Mouse (Mus musculus): ENCODE results near the gene Fgfr2.
A peak's percentile ranks its signal among the peaks of the same experiment; 100 is the strongest.

Gene Fgfr2

DNA sequence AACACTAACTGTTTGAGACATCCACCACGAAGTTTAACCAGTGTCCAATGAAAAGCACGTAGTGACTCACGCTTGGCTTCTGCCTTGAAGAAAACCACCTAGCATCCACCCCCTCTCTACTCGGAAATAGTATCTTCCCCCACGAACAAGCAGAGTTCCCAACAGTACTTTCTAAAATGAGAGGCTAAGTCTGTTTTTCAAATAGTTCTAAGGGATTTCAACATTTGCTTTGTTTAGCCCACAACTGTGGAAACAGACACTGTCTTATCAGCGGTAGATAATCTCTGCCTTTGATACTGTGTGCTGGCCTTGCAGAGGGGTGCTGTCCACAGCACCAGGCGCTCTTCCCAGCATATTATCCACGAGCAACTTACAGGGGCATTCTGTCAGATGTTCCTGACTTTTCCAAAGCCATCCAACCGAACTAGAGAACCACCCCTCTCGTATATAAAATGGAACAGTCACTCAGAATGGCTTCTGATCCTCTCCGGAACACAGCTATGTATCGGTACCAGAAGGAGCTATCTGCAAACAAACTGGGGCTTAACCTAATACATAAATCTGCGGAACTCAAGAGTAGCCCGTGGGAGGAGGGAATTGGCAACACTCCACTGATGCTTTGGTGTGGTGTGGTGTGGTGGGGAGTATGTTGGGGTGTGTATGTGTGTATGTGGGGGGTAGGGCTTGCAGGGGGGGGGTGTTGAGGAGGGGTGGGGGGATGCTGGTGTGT lies 110.3 kb downstream of the Fgfr2 start:
- no peak for DNase-seq (ENCODE audit: extremely low read depth, insufficient read length, low spot score)

DNA sequence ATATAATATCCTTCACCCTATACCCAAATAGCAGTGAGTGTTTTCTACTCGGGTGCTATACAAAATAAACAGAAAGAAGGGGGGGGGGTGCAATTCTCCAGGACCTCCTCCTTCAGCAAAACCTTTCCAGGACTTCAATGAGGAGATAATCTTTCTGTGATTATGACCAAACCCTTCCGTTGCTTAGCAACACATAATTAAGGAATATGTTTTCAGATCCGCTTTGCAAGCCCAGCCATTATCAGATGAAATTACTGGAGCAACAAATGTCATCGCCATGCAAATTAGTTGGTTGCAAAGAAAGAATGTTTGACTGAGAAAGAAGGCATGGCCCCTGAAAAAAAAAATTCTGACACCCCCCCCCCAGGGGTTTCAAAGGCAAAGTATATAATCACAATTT lies 111.5 kb downstream of the Fgfr2 start:
- DNase-seq (ENCODE audit: extremely low read depth, insufficient read length, low spot score): no peak

DNA sequence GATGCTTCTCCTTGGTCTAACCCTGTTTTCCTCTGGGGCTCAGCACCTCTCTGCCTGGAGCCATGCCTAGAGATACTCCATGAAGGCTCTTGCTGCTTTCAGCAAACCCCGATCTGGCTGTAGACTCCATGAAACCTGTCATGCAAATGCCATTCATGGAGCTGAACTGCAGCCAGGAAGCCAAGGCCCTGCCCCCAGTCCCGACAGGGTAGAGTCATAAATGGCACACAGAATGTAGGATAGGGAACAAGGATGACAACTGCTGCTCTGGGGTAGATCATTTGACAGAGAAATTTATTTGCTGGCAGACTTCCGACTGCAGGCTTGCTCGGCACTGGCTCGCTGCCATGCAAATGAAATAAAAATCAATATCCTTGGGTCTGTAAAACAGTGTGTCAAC lies 112.0 kb downstream of the Fgfr2 start:
- no peak for DNase-seq (ENCODE audit: extremely low read depth, insufficient read length, low spot score)

DNA sequence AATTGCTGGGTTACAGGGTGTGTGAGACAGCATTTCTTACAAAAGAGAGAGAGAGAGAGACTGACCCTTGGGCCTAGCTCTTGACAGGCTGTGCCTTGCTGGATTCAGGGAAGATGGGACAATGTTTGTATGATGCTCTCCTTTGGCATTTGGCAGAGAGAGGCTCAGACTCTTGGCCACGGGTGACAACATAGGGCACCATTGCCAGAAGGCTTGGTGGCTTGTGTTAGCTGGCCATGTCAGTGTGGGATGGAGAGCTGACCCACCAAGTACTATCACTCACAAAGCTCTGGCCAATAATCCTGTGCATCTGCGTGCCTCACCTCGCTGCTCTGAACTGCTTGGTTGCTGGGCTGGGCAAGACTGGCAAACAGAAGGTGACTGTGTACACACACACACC lies 112.7 kb downstream of the Fgfr2 start:
- DNase-seq (ENCODE audit: extremely low read depth, insufficient read length, low spot score): no peak

DNA sequence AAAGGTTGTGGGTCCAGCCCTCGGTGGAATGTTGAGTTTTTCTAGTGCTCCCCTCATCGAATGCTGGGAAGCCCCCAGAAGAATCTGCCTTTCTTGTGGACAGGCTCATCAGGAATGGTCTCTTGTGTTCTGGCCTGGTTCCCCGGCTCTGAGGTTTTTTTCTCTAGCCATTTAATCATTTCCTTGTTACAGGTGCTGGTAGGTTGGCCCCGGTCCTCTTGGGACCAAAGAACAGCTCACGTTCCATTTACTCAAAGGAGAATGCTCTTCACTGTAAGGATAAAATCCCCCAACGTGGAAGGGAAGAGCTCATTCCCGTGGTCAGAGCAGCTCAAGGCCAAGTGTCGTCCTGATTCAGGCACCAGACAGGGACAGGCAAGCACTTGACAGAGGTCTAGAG lies 113.5 kb downstream of the Fgfr2 start:
- no peak for DNase-seq (ENCODE audit: extremely low read depth, insufficient read length, low spot score)

DNA sequence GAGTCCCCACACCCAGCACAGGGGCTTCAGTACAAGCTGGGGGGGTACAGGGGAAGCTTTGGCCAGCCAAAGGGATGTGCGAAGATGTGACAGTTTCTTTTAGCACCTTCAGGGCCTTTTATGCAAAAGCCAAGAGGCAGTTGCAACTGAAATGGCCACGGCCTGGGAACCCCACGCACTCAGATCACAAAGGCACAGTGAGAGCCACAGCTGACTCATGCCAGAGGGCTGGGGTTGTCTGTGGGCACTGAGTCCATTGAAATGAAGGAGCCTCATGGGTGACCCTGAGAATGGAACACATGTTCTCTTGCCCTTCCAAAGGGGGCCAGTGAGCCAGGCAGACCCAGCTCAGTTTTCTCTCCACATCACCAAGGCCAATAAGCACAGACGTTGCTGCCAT lies 114.5 kb downstream of the Fgfr2 start:
- no peak for DNase-seq (ENCODE audit: extremely low read depth, insufficient read length, low spot score)

DNA sequence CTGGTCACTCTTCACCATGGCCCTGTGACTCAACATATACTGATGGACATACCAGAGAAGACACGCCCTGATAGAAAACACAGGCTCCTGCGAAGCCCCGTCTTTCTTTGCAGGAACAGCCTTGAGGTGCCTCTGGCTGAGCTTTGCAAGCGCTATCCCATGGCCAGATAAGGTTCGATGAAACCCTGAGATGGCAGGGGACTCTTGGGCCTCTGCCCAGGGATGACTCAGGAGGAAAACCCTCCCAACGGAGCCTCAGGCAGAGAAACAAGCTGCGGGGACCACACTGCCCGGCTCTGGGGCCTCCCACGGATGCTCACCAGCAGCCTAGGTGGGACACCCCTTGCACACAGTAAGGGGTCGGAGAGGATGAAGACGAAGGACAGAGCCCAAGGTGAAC lies 115.8 kb downstream of the Fgfr2 start:
- peak; percentile 58 for DNase-seq (ENCODE audit: extremely low read depth, insufficient read length, low spot score)

DNA sequence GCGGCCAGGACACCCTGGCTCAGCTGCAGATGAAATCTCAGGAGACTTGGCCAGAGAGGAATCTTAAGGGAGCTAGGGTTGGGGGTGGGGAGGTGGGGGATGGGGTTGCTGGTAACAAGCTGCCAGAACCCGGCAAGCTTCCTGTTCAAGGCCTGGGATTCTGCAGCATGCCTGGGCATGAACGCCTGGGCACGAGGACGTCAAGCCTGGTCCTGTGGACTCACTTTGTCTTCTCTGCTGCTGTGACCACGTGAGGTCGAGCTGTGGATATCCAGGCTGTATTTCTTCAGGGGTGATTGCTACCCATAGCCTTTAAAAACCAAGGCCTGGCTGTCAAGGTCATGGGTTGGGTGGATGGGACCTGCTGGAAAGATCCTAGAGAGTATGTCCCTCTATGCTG lies 117.4 kb downstream of the Fgfr2 start:
- DNase-seq (ENCODE audit: extremely low read depth, insufficient read length, low spot score): no peak

DNA sequence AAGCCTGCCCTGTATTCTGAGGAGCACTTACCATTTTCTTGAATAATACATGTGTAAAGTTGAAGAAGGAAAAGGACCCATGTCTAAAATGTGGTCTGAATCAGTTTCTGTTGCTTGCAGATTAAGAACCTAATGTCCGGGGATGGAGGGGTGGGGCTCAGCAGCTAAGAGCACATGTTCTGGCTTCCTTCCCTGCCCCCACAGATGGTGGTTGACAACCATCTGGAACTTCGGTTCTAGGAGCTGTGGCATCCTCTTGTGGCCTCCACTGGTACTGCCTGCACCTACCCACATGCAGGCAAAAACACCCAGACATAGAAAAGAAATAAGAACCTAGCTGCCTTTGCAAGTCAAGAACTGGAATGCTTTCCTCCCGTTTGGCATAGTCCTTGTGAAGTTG lies 119.7 kb downstream of the Fgfr2 start:
- peak; percentile 43 for DNase-seq (ENCODE audit: extremely low read depth, insufficient read length, low spot score)

DNA sequence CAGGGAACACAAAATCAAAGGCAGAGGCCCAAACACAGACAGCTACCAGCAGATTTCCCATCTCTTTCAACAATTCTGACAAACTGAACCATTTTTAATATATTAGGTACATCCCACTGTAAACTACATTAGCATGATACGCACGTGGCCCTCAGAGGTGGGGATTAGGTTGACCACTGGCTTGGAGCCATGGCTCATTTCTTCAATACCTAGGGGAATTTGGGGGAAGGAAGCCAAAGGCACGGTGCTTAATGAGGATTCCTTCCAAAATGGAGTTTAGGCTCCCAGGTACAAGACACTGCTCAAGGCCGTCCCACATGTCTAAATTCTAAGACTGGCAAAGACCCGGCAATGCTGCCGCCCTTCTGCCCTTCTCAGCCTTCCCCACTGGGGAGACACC lies 120.9 kb downstream of the Fgfr2 start:
- no peak for DNase-seq (ENCODE audit: extremely low read depth, insufficient read length, low spot score)

DNA sequence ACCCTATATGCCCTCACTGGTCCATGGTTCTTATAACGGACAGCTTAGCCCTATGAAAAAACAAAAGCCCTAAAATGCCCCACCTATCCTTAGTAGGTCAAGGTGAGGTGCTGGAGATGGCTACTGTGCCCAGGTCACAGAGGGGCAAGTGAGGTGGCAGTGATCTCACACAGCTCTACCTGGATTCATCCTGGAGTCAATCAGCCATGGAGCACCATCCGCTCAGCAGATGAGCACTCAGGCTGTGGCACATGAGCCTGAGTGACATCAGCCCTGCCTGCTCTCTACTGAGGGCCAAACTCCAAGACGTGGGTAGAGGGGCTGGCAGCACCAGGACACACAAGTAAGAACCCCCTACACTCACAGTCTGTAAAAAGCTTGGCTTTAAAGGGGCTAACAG lies 121.8 kb downstream of the Fgfr2 start:
- DNase-seq (ENCODE audit: extremely low read depth, insufficient read length, low spot score): no peak

DNA sequence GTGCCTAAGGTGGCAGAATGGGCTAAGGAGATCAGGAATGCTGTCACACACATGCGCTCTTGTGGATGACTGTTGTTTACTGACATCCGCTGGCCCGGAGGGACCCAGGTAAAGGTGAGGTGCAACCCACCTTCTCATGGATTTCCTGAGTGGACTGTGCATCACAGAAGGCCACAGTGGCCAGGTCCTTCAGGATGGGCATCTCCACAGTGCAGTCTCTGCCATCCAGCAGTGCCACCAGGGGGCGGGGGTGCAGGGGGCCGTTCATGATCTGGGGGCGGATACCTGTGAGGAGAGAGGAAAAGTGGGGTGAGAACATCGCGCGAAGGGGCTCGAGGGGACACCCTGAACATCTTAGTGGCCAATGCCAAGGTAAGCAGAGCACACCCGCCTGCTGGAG lies 124.1 kb downstream of the Fgfr2 start:
- DNase-seq (ENCODE audit: extremely low read depth, insufficient read length, low spot score): no peak

DNA sequence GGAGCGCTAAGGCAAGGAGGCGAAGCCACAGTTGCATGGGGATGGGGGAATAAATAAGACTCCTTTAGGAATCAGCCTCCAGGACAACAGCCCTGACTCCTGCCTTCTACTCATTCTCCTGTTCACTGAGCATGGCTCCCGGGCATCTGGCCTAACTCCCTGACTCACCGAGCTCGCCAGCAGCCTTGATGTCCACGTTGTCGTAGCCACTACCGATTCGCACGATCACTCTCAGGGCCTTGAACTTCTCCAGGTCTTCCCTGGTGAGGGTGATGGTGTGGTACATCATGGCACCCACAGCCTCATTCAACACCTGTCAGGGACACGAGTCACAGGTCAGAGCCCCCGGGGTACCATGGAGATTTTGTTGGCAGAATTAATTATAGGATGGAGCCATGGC lies 124.5 kb downstream of the Fgfr2 start:
- no peak for DNase-seq (ENCODE audit: extremely low read depth, insufficient read length, low spot score)

DNA sequence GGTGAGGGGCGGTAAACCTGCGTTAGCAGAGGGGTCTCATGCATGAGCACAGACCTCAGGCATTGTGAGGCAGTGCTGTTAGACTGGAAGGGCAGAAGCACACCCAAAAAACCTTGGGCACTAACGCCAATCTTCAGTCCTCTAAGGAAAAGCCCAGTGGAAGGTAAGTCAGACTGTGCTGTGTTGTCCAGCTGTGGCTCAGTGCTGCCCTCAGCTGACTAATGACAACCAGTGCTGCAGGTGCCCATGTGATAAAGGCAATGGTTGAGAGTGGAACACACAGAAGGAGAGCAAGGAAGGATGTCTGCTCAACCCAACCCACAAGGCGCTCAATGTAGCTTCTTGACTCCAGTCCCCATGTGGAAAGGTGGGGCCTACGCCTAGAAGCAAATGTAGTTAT lies 126.8 kb downstream of the Fgfr2 start:
- DNase-seq (ENCODE audit: extremely low read depth, insufficient read length, low spot score): no peak

DNA sequence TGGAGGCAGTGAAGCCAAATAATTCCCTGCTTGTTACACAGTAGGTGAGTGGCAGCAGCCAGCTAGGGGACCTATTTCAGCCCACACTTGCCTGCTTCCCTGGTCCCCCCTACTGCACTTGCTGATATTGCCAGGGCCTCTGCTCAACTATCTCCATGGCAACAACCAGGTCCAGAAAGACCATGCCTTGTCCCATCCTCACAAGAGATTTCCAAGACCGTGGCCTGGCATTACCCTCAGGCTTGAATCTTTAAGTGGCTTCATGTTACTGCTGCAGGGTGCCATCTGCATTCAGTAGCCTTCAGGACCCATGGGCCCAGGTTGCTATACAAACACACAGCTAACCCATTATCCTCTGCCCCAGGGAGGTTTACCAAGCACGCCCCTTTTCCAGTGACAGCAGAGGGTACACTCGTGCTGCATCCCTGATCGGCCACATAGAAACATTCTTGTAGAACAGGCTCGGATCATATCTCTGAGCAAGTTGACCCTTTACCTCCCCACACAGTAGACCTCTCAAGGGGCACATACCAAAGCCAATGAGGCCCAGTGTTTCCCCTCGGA lies 128.4 kb downstream of the Fgfr2 start:
- DNase-seq (ENCODE audit: extremely low read depth, insufficient read length, low spot score): no peak

DNA sequence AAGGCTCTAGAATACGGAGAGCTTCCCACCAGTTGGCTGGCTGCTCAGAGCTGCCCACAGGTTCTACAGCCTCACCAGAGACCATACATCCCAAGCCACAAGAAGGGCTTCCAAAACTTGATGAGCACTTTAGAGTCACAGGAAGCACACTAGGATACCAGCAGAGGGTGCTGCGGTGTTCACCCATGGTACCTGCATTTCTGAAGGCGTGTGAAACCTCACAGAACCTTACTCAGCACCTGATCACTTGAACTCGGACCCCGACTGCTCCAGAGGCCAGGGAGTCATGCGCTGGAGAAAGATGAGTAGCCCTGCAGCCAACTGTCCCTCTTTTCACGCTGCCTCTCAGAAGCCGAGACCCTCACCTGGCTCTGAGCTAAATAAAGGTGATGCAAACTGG lies 129.0 kb downstream of the Fgfr2 start:
- DNase-seq (ENCODE audit: extremely low read depth, insufficient read length, low spot score): no peak

DNA sequence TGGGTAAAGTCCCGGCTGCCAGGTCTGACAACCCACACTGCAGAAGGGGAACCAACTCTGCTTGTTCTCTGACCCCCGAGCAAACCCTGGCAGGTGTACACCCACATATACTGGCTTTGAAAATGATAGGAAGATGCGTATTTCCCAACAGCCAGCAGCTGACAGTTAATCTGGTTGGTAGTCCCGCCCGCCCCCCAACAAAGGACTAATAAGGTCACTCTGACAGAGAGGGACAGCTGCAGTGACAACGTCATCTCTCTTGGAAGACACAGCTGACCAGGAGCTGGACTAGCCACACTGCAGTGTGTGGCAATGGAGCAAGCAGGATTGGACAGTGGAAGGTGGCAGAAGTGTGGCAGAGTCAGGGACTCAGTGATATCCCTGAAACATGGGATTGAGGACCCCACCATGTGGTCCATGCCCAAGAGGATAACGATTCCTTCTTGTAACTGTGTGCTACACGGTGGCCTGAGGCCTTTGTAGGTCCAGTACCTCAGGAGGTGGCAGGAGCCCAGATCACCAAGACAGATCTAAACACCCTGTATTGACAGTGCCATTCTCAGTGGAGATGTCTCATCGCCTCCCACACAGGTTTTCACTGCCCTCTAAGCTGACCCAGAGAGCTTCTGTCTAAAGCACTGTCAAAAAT lies 130.1 kb downstream of the Fgfr2 start:
- DNase-seq (ENCODE audit: extremely low read depth, insufficient read length, low spot score): no peak

DNA sequence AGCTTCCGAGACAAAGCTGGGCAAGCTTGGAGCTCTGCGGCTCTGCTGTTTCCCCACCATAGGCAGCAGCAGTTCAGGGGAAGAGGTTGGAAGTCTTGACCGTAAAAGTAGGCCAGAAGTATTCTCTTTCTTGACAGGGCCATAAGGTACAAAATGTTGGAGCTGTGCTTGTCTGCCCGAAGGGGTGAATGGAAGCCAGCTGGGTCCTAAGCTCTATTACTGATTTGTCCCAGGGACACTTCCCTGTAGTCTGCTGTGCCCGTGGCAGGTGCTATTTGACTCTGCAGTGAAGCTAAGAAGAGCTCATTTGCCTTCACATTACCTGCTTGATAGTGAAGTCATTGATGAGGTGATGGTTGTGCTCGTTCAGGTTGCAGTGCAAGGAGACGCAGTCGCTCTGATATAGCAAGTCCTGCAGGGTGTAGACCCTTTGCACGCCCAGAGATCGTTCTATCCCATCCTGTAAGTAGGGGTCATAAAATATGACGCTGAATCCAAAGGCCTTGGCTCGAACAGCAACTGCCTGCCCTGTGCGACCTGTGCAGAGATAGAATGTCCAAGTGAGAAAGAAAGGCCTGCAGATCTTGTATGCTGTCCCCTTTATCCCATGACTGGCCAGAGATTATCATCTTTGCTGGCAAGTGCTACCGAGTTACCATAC lies 131.8 kb downstream of the Fgfr2 start:
- DNase-seq (ENCODE audit: extremely low read depth, insufficient read length, low spot score): no peak

DNA sequence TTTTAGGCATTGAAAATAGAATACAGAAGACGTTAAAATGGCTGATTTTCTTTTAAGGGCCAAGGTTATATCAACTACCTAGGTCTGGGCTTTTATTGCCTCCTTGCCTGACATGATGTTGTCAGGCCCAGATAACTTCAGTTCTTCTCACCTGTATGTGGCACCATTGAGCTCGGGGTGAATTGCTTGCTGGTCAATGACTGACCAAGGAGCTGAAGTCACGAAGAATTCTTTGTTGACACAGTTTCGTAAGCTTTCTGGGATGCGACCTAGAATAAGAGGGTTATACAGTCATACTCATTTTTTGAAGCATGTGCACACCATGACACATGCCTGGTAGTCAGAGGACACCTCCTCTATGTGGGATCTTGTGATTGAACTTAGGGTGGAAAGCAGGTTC lies 133.3 kb downstream of the Fgfr2 start:
- DNase-seq (ENCODE audit: extremely low read depth, insufficient read length, low spot score): no peak

DNA sequence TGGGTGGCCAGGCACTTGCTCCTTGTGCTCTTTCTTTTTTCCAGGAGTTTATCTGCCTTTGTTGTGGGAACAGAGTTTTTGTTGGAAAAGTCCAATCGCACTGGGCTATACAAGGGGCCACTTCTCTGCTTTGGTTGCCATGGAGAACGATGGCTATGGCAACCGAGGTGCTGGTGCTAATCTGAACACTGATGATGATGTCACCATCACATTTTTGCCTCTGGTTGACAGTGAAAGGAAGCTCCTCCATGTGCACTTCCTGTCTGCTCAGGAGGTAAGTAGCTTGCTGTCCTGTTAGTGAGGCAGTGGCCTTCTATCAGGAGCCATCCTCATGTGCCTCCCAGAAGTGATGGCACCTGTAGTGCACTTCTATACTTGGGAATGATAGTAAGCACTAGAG lies 140.5 kb downstream of the Fgfr2 start:
- no peak for DNase-seq (ENCODE audit: extremely low read depth, insufficient read length, low spot score)

DNA sequence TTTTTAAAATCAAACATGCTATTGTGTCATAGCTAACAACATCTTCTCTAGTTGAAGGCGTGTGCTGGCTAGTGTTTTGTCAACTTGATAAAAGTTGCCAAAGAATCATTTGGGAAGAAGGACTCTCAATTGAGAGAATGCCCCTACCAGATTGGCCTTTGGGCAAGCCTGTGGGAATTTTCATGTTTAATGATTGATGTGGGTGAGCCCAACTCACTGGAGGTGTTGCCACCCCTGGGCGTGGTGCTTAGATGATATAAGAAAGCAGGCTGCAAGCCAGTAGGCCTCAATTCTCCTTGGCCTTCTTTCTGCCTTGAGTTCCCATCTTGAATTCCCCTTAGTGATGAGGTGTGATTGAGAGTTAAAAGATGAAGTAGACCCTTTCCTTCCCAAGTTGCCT lies 145.2 kb downstream of the Fgfr2 start:
- no peak for DNase-seq (ENCODE audit: extremely low read depth, insufficient read length, low spot score)

DNA sequence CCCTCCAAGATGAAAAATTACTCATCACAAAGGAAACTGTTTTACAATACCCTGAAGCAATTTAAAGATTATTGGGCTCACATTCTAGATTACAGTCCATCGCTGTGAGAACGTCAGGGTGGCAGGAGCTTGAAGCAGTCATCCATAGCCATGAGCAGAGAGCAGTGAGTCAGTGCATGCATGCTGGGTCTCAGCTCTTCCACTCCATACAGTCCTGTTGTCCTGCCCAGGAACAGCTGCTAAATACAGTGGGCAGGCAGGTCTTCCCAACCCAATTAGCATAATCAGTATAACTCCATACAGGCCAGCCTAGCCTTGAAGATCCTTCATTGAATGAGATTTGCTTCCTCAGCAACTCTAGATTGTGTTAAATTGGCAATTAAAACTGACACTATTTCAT lies 147.1 kb downstream of the Fgfr2 start:
- DNase-seq (ENCODE audit: extremely low read depth, insufficient read length, low spot score): no peak
